Mouse (Mus musculus): Measurements from ENCODE around the gene Meis1. TPM values are rescaled to one million over a fixed set of nuclear protein-coding genes. Genes with fewer than 3 reads are reported as not detected.

Meis1 gene
- total RNA-seq, 2 experiments from 2014 or later = 69.6 to 73.3 TPM

DNA sequence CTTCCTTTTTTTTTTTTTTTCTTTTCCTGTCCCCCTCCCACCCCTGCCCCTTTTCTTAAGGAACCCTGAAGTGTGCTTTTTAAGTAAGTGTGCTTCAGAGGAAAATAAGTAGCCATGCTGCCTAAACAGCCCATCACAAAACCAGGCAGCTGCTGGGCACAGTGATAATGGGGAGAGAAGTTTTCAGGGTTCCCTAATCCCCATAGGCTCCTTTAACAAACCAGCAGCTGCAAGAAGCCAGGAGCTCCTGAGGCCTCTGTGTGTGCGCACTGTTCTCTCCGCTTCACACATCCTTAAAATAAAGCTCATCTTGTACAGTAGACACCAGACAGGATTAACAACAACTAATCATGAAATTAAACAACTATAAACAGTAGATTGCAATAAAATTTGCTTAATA lies 63.9 kb downstream of the Meis1 start:
- no peak for DNase-seq (ENCODE audit: low spot score in 2 of 2)

- no peak for DNase-seq (ENCODE audit: low spot score in 2 of 2)
These were observed 64.9 kb downstream of the Meis1 start for GRCm38 (mm10) chr11:18953892-18954291.

DNA sequence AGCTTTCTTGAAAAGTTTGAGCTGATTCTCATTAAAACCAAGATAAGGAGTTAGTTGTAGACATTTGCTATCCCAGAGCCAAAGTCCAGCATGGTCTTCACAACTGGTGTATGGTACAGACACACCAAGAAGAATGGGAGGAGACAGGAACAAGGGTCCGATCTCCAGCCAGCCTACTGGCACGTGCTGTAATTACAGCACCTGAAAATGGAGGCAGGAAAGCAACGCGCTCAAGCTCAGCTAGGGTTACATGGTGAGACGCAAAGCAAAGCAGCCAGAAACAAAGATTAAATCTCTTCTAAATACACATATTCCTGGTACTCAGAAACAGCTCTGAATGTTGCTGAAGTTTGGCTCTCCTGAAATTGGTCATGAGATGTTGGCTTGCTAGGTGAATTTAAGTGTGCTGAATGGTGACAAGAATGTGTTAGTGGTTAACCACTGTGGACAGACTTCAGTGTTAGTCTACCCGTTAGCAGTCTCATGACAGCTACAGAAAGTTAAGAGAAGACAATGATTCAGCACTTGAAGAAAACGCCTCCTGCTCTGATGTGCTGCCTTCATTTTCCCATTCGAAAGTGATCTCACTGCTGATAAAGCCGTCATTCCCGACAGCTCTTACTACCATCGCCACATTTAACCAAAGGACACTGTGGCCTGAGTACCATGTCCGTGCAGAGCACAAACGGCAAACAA lies 70.0 kb downstream of the Meis1 start:
- DNase-seq (ENCODE audit: low spot score in 2 of 2) = no peak

GRCm38 (mm10) chr11:18947434-18947833 lies 71.4 kb downstream of the Meis1 start:
- DNase-seq (ENCODE audit: low spot score in 2 of 2) = no peak

- no peak for DNase-seq (ENCODE audit: low spot score in 2 of 2)
These were observed 73.0 kb downstream of the Meis1 start for GRCm38 (mm10) chr11:18945778-18946177.

- DNase-seq (ENCODE audit: low spot score in 2 of 2) = no peak
These were observed 73.7 kb downstream of the Meis1 start for GRCm38 (mm10) chr11:18944972-18945625.

GRCm38 (mm10) chr11:18944209-18944608 lies 74.6 kb downstream of the Meis1 start:
- no peak for DNase-seq (ENCODE audit: low spot score in 2 of 2)

GRCm38 (mm10) chr11:18942990-18943389 lies 75.8 kb downstream of the Meis1 start:
- no peak for DNase-seq (ENCODE audit: low spot score in 2 of 2)

GRCm38 (mm10) chr11:18940916-18941315 lies 77.9 kb downstream of the Meis1 start:
- no peak for DNase-seq (ENCODE audit: low spot score in 2 of 2)

DNA sequence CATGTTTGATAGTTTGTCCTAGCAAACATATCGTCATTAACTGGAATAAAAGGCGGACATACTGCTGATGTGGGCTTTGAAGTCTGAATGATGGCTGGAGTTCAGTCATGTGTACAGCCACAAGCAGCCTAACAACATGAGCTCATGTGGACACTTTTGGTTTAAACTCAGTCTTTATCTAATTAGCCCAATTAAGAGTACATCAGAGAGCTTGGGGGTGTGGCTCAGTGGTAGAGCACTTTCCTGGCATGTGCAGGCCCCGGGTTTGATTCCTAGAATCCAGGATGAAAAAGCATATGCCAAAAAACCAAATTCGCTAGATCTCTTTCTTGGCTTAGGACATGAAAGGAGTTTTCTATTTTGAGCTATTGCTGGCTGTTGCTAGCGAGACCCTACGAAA lies 83.9 kb downstream of the Meis1 start:
- no peak for DNase-seq (ENCODE audit: low spot score in 2 of 2)

DNA sequence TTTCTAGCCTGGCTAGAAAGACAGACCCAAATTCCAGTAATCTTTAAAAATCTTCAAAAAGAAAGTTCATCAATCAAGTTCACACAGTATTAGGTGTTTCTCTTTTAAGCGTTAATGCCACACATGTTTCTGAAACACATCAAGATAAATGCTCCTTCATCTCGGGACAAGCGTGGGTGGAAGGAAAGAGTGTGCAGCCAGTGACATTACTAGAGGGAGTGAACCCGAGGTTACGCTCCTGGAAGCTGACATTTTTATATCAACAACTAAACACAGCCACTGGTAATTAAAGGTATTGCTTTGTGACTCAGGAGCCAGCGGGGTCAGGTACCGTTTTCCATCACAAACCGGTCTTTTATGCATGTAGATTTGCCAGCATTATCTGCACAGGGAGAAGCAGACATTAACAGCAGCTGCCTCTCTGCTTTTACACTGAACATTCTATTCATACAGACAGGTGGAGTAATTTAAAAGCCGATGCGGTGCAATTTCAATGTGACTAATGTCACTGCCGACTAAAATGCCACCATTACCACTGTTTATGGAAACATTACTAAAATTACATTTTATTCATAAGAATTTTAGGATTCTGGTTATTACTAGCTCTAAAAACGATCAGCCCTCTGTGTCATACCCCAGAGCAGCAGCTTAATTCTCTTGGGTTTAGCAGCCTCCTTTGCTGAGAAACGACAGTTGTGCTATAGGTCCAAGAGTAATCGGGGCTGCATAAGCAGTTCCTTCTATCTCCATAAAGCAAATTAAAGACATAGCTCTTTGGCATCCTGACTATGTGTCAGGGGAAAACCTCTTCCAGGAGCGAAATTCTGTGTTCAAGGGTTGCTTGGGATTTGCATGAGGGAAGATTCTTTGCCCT lies 87.5 kb downstream of the Meis1 start:
- no peak for DNase-seq (ENCODE audit: low spot score in 2 of 2)

DNA sequence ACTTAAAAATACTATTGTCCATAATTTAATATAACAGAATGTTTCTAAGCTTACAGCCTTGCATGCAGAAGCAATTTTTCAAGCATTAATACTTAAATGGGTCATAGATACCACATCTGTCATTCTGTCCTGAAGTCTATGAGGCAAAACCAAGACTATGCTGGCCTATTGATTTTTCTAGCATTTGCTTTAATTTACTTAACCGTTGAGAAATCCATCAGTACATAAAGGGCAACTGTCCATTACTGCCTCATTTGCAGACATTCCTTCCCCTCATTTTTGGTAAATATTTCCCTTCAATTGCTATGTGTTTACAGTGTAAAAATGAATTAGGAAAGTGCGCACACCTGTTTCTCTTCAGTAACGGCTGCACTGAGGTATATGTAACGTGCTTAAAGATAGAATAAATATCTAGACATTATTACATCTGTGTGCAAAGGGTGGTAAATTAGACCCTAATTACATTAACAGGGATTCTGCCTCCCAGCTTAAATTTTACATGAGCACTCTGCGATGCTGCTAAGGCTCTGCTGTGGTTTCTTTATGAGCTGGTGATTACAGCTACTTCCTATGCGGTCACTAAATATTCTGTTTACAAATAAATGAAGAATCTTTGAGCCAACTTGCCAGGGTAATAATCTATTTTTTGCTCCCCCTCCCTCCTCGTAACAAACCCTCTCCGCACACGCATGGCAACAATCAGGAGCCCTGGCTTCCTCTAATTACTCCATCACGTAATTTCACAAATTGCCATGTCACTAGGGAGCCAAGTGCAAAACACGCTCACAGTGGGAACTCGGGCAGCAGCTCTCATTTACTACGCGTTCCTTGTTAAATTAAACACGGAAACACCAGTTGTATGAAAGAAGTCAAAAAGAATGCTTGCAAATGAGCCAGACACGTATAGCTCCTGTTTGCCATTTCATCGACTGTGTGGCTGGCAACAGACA lies 88.7 kb downstream of the Meis1 start:
- no peak for DNase-seq (ENCODE audit: low spot score in 2 of 2)

DNA sequence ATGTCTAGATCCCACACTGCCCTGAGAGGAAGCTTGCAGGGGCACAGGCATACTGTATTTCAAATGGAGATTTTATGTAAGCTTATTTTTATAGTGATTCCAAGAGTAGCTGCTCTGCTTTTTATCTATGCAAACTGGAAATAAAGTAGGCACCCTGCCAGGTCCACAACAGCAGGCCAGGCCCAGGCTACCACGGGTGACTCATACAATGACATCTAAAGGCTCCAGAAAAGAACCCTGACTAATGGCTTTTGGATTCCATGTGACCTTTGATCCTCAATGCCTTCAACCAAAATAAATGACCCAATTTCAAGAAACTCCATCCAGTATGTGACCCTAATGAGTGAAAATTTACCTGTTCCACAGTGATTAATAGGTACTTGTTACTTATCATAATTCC lies 91.4 kb downstream of the Meis1 start:
- DNase-seq (ENCODE audit: low spot score in 2 of 2) = peak in 1 of 2 experiments; percentile 48

GRCm38 (mm10) chr11:18926798-18927197 lies 92.0 kb downstream of the Meis1 start:
- DNase-seq (ENCODE audit: low spot score in 2 of 2) = no peak

GRCm38 (mm10) chr11:18924583-18925334 lies 94.0 kb downstream of the Meis1 start:
- DNase-seq (ENCODE audit: low spot score in 2 of 2) = no peak

DNA sequence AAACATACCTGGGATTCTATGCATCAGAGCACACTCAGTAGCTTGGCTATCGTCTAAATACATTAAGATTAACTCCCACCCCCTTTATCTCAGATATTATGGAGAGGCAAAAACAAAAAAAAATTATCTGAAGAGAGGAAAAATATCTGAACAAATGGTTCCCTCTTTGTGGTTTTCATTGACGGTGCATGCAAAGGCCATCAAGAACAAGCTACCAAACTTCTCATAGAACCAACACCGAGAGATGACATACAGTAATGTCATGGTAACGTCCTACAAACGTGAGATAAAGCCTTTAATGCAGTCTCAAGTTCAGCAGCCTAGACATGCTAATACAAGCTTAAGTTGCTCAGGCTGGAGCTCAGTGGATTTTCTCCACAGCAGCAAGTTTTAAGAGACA lies 95.5 kb downstream of the Meis1 start:
- DNase-seq (ENCODE audit: low spot score in 2 of 2) = no peak

DNA sequence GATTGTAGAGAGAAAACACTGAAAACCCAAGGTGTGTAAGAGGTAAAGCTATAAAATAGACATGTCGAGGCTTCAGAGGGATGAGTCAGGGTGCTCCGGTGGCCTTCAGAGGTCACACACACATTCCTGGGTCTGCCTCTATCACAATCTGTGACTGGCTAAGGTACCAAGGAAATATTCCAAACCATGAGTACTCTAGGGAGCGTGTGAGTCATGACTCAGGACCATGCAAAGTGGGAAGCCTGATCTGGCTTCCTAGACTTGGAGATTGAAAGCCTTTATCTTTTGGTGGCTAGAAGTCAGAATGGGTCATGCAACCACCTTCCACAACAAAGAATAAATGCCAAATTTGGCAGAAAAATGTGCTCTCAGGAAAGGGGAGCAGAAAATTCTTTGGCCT lies 98.1 kb downstream of the Meis1 start:
- DNase-seq (ENCODE audit: low spot score in 2 of 2) = no peak

DNA sequence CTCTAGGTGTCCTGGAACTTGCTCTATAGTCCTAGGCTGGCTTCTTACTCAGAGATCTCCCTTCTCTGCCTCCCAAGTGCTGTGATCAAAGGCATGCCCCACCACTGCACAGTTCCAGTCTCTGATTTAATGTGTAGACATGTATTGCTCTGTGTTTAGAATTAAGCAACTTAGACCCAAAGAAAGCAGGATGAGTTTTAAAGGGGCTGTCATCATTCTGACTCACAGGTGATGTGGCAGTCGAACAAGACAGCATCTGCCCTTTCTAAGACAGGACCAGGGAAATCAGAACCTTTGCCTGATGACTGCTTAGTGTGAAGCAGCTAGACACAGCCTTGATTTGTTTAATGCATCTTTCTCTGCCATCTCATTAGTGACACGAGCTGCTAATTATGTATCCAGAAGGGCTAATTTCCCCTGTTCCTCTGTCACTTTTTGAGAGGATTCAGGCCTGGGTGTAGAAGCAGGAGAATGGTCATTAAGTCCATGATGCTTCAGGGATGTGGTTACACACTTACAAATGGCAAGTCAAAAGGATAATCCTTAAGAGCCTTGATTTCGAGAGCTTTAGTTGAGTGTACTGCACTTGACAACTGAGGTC lies 99.5 kb downstream of the Meis1 start:
- DNase-seq (ENCODE audit: low spot score in 2 of 2) = no peak

- no peak for DNase-seq (ENCODE audit: low spot score in 2 of 2)
These were observed 100.9 kb downstream of the Meis1 start for GRCm38 (mm10) chr11:18917887-18918286.

DNA sequence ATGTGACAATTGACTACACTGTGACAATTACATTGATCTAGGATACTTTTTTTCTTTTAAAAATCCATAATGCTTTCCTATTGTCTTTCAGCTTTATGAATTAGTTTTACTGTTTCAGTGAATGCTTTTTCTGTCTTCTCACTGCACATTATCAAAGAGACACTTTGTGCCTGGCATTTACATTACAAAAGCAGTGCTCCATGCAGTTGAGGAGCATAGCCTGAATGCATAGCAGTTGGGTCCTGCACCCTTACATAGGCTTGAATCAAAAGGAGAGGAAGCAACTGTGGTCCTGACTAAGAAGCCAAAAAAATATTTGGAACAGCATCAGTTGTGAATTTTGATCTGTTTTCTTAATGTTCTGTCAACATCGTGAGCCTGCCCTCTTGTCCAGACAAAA lies 105.5 kb downstream of the Meis1 start:
- no peak for DNase-seq (ENCODE audit: low spot score in 2 of 2)
